Mouse (Mus musculus): ENCODE results near the gene Phf21b. TPM values are rescaled to one million over a fixed set of nuclear protein-coding genes. Genes with fewer than 3 reads are reported as not detected.

Gene Phf21b
- polyA plus RNA-seq, 1 experiment: 0.18 TPM

DNA sequence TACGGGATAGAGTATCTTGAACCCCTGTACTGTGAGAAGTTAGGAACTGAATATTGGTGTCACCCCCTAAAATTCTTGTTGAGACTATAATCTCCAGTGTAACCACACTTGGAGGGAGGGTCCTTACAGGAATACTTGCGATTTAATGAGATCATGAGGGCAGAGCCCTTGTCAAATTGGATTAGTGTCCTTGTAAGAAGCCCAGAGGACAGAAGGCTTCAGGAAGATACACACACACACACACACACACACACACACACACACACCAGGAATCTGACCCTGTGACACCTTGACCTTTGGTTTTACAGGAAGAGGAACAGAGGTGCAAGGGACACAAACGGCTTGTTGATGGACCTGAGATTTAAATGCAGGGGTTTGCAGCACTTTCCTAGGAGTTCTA lies 35.4 kb upstream of the Phf21b start:
- Histone ChIP-seq H3K4me3 (no peak overlapping the region), H3K27me3 (ENCODE audit: control insufficient read depth, insufficient read depth, insufficient read length) (peaks cover 13% of the 10 kb centered on the region), H3ac (ENCODE audit: control insufficient read depth, insufficient read length) (no peak overlapping the region), H3K4me2 (ENCODE audit: low read depth) (no peak overlapping the region), H3K36me3 (ENCODE audit: control insufficient read depth, insufficient read depth) (no peaks in the 10 kb centered on the region), H3K79me2 (ENCODE audit: control insufficient read depth, insufficient read depth) (no peaks in the 10 kb centered on the region)
- no peak for TF ChIP-seq MAX (IDR thresholded peaks at IDR 0.05; ENCODE audit: low read depth)
- no peak for TF ChIP-seq SRF (IDR thresholded peaks at IDR 0.05; ENCODE audit: control insufficient read depth, insufficient read length, low read depth)
- no peak for TF ChIP-seq POLR2A (IDR thresholded peaks at IDR 0.05; ENCODE audit: insufficient read length, low read depth)
- no peak for TF ChIP-seq CEBPB (IDR thresholded peaks at IDR 0.05; ENCODE audit: insufficient read depth, poor library complexity, severe bottlenecking)
- no peak for TF ChIP-seq E2F4 (IDR thresholded peaks at IDR 0.05; ENCODE audit: insufficient read depth)
- no peak for TF ChIP-seq MYOG (IDR thresholded peaks at IDR 0.05; ENCODE audit: control insufficient read depth in 1 of 3, insufficient read depth in 1 of 3, insufficient read length in 2 of 3, low read depth in 2 of 3)
- no peak for TF ChIP-seq TCF12 (IDR thresholded peaks at IDR 0.05; ENCODE audit: insufficient read depth, poor library complexity, severe bottlenecking)
- TF ChIP-seq TCF3 (IDR thresholded peaks at IDR 0.05; ENCODE audit: insufficient read length, low read depth): no peak
- no peak for TF ChIP-seq REST (IDR thresholded peaks at IDR 0.05; ENCODE audit: insufficient read depth, insufficient read length)
- TF ChIP-seq USF1 (IDR thresholded peaks at IDR 0.05; ENCODE audit: low read depth): no peak
- no peak for TF ChIP-seq MYOD1 (IDR thresholded peaks at IDR 0.05; ENCODE audit: control insufficient read depth in 1 of 3, insufficient read length in 2 of 3, low read depth in 2 of 3)
- no peak for TF ChIP-seq POLR2AphosphoS2 (IDR thresholded peaks at IDR 0.05; ENCODE audit: insufficient read length, low read depth)

DNA sequence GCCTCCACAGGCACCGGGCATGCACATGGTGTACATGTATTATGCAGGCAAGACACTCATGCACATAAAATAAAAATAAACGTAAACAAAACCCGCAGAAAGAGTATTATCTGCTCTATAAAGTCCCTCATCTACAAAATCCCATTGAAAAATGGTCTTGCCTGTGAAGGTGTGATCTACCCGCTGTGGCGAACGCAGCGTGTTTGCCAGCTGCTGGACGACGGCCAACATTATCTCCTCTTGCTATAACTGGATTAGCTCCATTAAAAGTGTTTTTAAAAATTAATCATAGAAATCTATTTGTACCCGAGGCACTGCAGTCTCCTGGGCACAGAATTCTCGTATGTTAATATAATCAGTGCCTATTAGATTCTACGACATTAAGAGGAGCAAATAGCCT lies 32.2 kb upstream of the Phf21b start:
- Histone ChIP-seq H3ac (ENCODE audit: control insufficient read depth, insufficient read length) (no peak overlapping the region), H3K27me3 (ENCODE audit: control insufficient read depth, insufficient read depth, insufficient read length) (peaks cover 13% of the 10 kb centered on the region), H3K4me3 (no peak overlapping the region), H3K4me2 (ENCODE audit: low read depth) (no peak overlapping the region), H3K36me3 (ENCODE audit: control insufficient read depth, insufficient read depth) (no peaks in the 10 kb centered on the region), H3K79me2 (ENCODE audit: control insufficient read depth, insufficient read depth) (no peaks in the 10 kb centered on the region)
- TF ChIP-seq REST (IDR thresholded peaks at IDR 0.05; ENCODE audit: insufficient read depth, insufficient read length) (no peak), CEBPB (IDR thresholded peaks at IDR 0.05; ENCODE audit: insufficient read depth, poor library complexity, severe bottlenecking) (no peak)

DNA sequence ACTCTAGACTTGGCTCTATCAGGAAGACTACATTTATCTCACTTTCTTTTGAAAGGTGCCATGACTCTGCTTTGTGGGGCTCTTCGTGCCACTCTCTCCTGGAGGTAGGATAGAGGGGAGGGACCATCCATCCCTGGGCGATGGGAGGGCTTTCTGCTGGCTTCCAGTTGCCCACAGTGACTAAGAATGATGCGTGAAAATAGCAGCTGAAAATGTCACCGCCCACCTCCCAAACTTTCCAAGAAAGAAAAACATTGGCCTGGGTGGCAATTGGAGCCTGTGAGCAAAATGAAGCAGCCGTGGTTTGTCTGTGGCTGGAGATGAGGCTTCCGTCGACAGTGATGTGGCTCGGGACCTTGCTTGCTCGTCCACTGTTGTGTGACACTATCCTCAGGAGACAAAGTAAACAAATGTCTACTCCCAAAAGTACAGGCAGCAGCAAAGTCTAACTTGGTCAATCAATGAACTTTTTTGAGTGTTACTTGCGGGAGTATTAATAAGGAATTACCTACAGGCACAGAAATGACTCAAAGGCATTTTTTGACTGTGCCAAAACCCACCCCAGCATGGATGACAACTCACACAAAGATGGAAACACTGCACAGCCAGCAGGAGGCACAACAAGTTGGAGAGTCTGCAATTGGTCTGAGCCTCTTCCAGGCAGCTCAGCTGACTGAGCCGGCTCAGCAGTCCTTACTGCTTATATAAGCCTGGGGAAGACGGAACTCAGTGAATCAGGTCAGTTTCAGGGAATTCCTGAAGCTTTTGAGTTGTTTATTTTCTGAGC lies 21.4 kb upstream of the Phf21b start:
- Histone ChIP-seq H3K27me3 (ENCODE audit: control insufficient read depth, insufficient read depth, insufficient read length) (peaks cover 5% of the 10 kb centered on the region), H3K4me2 (ENCODE audit: low read depth) (no peak overlapping the region), H3ac (ENCODE audit: control insufficient read depth, insufficient read length) (no peak overlapping the region), H3K36me3 (ENCODE audit: control insufficient read depth, insufficient read depth) (no peaks in the 10 kb centered on the region), H3K79me2 (ENCODE audit: control insufficient read depth, insufficient read depth) (no peaks in the 10 kb centered on the region), H3K4me3 (no peak overlapping the region)
- no peak for TF ChIP-seq USF1 (IDR thresholded peaks at IDR 0.05; ENCODE audit: low read depth)
- TF ChIP-seq MAX (IDR thresholded peaks at IDR 0.05; ENCODE audit: low read depth): no peak
- TF ChIP-seq POLR2A (IDR thresholded peaks at IDR 0.05; ENCODE audit: insufficient read length, low read depth): no peak
- TF ChIP-seq TCF12 (IDR thresholded peaks at IDR 0.05; ENCODE audit: insufficient read depth, poor library complexity, severe bottlenecking): no peak
- TF ChIP-seq REST (IDR thresholded peaks at IDR 0.05; ENCODE audit: insufficient read depth, insufficient read length): no peak
- TF ChIP-seq E2F4 (IDR thresholded peaks at IDR 0.05; ENCODE audit: insufficient read depth): no peak
- TF ChIP-seq TCF3 (IDR thresholded peaks at IDR 0.05; ENCODE audit: insufficient read length, low read depth): no peak
- TF ChIP-seq MYOD1 (IDR thresholded peaks at IDR 0.05; ENCODE audit: control insufficient read depth in 1 of 3, insufficient read length in 2 of 3, low read depth in 2 of 3): no peak
- TF ChIP-seq POLR2AphosphoS2 (IDR thresholded peaks at IDR 0.05; ENCODE audit: insufficient read length, low read depth): no peak
- TF ChIP-seq CEBPB (IDR thresholded peaks at IDR 0.05; ENCODE audit: insufficient read depth, poor library complexity, severe bottlenecking): no peak
- TF ChIP-seq MYOG (IDR thresholded peaks at IDR 0.05; ENCODE audit: control insufficient read depth in 1 of 3, insufficient read depth in 1 of 3, insufficient read length in 2 of 3, low read depth in 2 of 3): no peak

DNA sequence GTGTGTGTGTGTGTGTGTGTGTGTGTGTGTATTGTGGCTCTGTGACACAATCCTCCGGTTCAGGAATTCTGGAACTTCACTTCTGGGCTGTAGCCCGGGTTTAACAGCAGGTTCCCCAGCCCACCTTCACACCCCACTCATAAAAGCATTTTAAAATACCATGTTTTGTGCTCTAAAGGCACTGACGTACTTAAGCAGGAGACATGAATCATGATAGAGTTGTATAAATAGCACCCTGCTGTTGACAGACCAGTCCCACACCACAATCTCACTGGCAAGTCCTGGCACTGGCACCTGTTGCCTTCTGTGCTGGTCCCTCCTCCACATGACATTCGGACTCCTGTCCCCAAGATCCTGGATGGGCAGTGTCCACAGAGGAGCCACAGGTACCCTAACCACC lies 18.0 kb upstream of the Phf21b start:
- Histone ChIP-seq H3K36me3 (ENCODE audit: control insufficient read depth, insufficient read depth) (no peaks in the 10 kb centered on the region), H3K79me2 (ENCODE audit: control insufficient read depth, insufficient read depth) (no peaks in the 10 kb centered on the region)
- peak in 1 of 3 experiments; percentile 70 for TF ChIP-seq MYOD1 (IDR thresholded peaks at IDR 0.05; ENCODE audit: control insufficient read depth in 1 of 3, insufficient read length in 2 of 3, low read depth in 2 of 3)
- no peak for TF ChIP-seq TCF3 (IDR thresholded peaks at IDR 0.05; ENCODE audit: insufficient read length, low read depth)

DNA sequence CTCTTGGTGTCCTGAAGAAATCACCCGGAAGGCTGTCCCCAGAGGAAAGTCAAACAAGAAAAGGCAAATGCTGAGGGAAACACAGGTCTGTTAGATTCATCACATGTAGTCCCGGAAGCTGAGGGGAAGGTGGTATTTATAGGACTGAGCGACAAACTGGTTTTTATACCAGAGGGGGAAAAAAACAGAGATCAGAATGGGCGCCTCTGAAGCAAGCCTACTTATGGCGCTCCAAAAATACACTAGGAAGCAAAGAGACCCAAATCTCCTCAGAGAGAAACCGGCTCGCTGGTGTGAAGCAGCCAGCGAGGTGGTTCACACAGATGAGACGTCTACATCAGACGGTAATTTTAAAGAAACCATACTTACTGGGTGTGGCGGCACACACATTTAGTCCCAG lies 17.2 kb upstream of the Phf21b start:
- Histone ChIP-seq H3K27me3 (ENCODE audit: control insufficient read depth, insufficient read depth, insufficient read length) (peaks cover 14% of the 10 kb centered on the region), H3K36me3 (ENCODE audit: control insufficient read depth, insufficient read depth) (no peaks in the 10 kb centered on the region), H3K4me3 (no peak overlapping the region), H3ac (ENCODE audit: control insufficient read depth, insufficient read length) (no peak overlapping the region), H3K4me2 (ENCODE audit: low read depth) (no peak overlapping the region), H3K79me2 (ENCODE audit: control insufficient read depth, insufficient read depth) (no peaks in the 10 kb centered on the region)
- TF ChIP-seq E2F4 (IDR thresholded peaks at IDR 0.05; ENCODE audit: insufficient read depth): no peak
- TF ChIP-seq POLR2A (IDR thresholded peaks at IDR 0.05; ENCODE audit: insufficient read length, low read depth): no peak
- TF ChIP-seq TCF12 (IDR thresholded peaks at IDR 0.05; ENCODE audit: insufficient read depth, poor library complexity, severe bottlenecking): no peak
- no peak for TF ChIP-seq MYOG (IDR thresholded peaks at IDR 0.05; ENCODE audit: control insufficient read depth in 1 of 3, insufficient read depth in 1 of 3, insufficient read length in 2 of 3, low read depth in 2 of 3)
- no peak for TF ChIP-seq MYOD1 (IDR thresholded peaks at IDR 0.05; ENCODE audit: control insufficient read depth in 1 of 3, insufficient read length in 2 of 3, low read depth in 2 of 3)
- no peak for TF ChIP-seq SRF (IDR thresholded peaks at IDR 0.05; ENCODE audit: control insufficient read depth, insufficient read length, low read depth)
- no peak for TF ChIP-seq MAX (IDR thresholded peaks at IDR 0.05; ENCODE audit: low read depth)
- TF ChIP-seq POLR2AphosphoS2 (IDR thresholded peaks at IDR 0.05; ENCODE audit: insufficient read length, low read depth): no peak
- no peak for TF ChIP-seq USF1 (IDR thresholded peaks at IDR 0.05; ENCODE audit: low read depth)
- TF ChIP-seq TCF3 (IDR thresholded peaks at IDR 0.05; ENCODE audit: insufficient read length, low read depth): no peak
- TF ChIP-seq REST (IDR thresholded peaks at IDR 0.05; ENCODE audit: insufficient read depth, insufficient read length): no peak
- no peak for TF ChIP-seq CEBPB (IDR thresholded peaks at IDR 0.05; ENCODE audit: insufficient read depth, poor library complexity, severe bottlenecking)

More for the DNA sequence above, 18.0 kb upstream of the Phf21b start:
- Histone ChIP-seq H3K4me3 (no peak overlapping the region), H3K4me2 (ENCODE audit: low read depth) (no peak overlapping the region), H3ac (ENCODE audit: control insufficient read depth, insufficient read length) (no peak overlapping the region), H3K27me3 (ENCODE audit: control insufficient read depth, insufficient read depth, insufficient read length) (peaks cover 9% of the 10 kb centered on the region)
